In the genomic region with DNA sequence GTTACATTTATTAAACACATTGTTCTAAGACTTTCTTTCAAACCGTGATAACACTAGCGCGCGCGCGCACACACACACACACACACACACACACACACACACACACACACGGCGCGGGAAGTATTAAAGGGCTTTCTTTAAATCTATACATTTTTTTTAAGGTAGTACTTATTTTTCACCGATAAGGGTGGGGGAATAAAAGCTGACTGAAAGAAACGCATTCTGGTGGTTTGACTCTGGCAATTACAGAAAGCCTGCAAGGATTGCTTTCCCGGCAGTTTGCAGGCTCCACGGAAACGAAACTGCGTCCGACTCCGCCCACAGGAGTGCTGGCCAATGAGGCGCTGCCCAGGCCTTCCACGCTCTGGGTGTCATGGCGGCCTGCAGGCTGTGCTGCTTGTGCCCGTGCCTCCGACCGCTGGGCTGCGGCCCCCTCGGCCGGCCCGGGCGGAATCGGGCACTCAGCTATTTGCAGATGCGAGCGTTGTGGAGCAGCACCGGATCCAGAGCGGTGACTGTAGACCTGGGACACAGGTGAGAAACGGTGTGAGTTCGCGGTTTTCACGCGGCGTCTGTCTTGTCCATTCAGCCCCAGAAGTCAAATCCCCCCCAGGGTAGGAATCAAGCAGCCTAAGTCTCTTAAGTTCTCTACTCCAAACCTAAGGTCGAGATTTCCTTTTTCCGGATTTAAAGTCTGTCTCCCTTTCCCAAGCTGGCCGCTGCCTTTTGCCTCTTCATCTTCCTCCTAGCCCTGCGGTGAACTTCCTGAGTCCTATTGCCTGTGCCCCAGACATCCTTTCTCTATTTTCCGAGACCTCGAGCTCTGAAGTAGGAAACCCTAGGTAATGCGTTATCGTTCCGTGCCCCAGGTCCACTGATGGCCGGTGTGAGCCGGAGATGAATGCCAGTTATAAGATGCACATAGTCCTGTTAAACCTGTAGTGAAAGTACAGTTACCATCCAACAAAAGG, we compare ENCODE assay signal across 7 mouse cellular contexts. TPM values are rescaled to one million over a fixed set of nuclear protein-coding genes. Genes with fewer than 3 reads are reported as not detected.
DNase-seq lines count a peak whose midpoint lies in the region; ATAC-seq lines count a peak whose summit lies in the region.

A gene (plus strand): TSS at position 360 of the 971 bp plus-strand sequence.

- peak; percentile 89 for DNase-seq in adrenal gland, adult 8-10 months
- DNase-seq in embryo, embryonic 9.5 days (ENCODE audit: extremely low spot score), result peak; percentile 90
- peak; percentile 80 to 91 for DNase-seq in gastrocnemius, postnatal 4 days (ENCODE audit: low spot score in 2 of 2)
- DNase-seq in left cerebral cortex, postnatal 36 days (ENCODE audit: low spot score in 2 of 2), result peak; percentile 90 to 92
- DNase-seq in midbrain, embryonic 11.5 days (ENCODE audit: low spot score, missing footprints), result peak; percentile 98
- peak; percentile 82 for DNase-seq in skeletal muscle tissue, adult 2 months (ENCODE audit: low read depth, low spot score)

- peak within 1 kb of the TSS; percentile 86 for H3K9ac ChIP-seq in intestine, embryonic 16.5 days (ENCODE audit: low read depth, low read length)
- peak within 1 kb of the TSS; percentile 71 for H3K9ac ChIP-seq in midbrain, embryonic 11.5 days (ENCODE audit: low read length)

- peak; percentile 100 for ATAC-seq in intestine, embryonic 16.5 days
- ATAC-seq in midbrain, embryonic 11.5 days (ENCODE audit: low FRiP score), result peak; percentile 100

- H3K36me3 ChIP-seq in intestine, embryonic 16.5 days (ENCODE audit: control insufficient read depth, insufficient read depth, low read length), result no peaks in the 10 kb centered on the region
- H3K36me3 ChIP-seq in midbrain, embryonic 11.5 days (ENCODE audit: control insufficient read depth, insufficient read depth, low read length), result 0 out of 2 replicates have a peak, but pooled peaks cover 2% of the 10 kb centered on the region

- H3K9me3 ChIP-seq in intestine, embryonic 16.5 days (ENCODE audit: control insufficient read depth, low read length), result no peaks in the 10 kb centered on the region
- no peaks in the 10 kb centered on the region for H3K9me3 ChIP-seq in midbrain, embryonic 11.5 days (ENCODE audit: control insufficient read depth, low read length)

- peak within 1 kb of the TSS; percentile 45; the same call in 1 of the 2 replicates for H3K27ac ChIP-seq in intestine, embryonic 16.5 days (ENCODE audit: low read length)
- no peak within 1 kb of the TSS for H3K27ac ChIP-seq in midbrain, embryonic 11.5 days (ENCODE audit: low read depth, low read length)

- peaks cover 3% of the 10 kb centered on the region; the same call in 1 of the 2 replicates for H3K4me1 ChIP-seq in intestine, embryonic 16.5 days (ENCODE audit: control insufficient read depth, insufficient read depth, low read length)
- no peaks in the 10 kb centered on the region for H3K4me1 ChIP-seq in midbrain, embryonic 11.5 days (ENCODE audit: control insufficient read depth, insufficient read depth, low read length)

- H3K4me3 ChIP-seq in intestine, embryonic 16.5 days (ENCODE audit: low read length), result peak within 1 kb of the TSS; percentile 81
- H3K4me3 ChIP-seq in midbrain, embryonic 11.5 days (ENCODE audit: low read depth, low read length), result peak within 1 kb of the TSS; percentile 54

- H3K27me3 ChIP-seq in intestine, embryonic 16.5 days (replicated peaks; ENCODE audit: control insufficient read depth, insufficient read depth, low read length), result no peaks in the 10 kb centered on the region
- H3K27me3 ChIP-seq in midbrain, embryonic 11.5 days (ENCODE audit: control insufficient read depth, insufficient read depth, low read length), result no peaks in the 10 kb centered on the region

- 3% methylated on average over 50 of the region's 50 CpGs for WGBS in intestine, embryonic 16.5 days
- 5% methylated on average over 50 of the region's 50 CpGs for WGBS in midbrain, embryonic 11.5 days

- intact Hi-C loops in left cerebral cortex, postnatal 36 days (cut with DNase I), result loop anchor here (10.0 kb wide), 1 partner anchor 516 kb away; no protein-coding TSS in a partner anchor

- H3K4me2 ChIP-seq in intestine, embryonic 16.5 days (ENCODE audit: low read depth, low read length), result peak within 1 kb of the TSS; percentile 53
- peak within 1 kb of the TSS; percentile 60 for H3K4me2 ChIP-seq in midbrain, embryonic 11.5 days

RNA-seq across cellular contexts. Expression of the gene that starts here (rescaled TPM):
- 10 to 100 TPM; 37.0 to 49.0 (median 43.5) TPM for total RNA-seq in adrenal gland, adult 8-10 months (2022)
- 10 to 100 TPM; 17.2 to 20.0 TPM for total RNA-seq in gastrocnemius, postnatal 4 days (2021)
- polyA plus RNA-seq in intestine, embryonic 16.5 days (2015; fragmentation: Nextera tagmentation; extraction: Ambion mirVana), result 40.6 and 45.4 TPM in 2 replicates
- 10 to 100 TPM; 20.7 to 22.3 TPM for total RNA-seq in left cerebral cortex, postnatal 36 days (2021)
- 38.3 and 48.3 TPM in 2 replicates for polyA plus RNA-seq in midbrain, embryonic 11.5 days (2014; fragmentation: Nextera tagmentation; extraction: Ambion mirVana)
